Mouse (Mus musculus) right cerebral cortex, adult 18-20 months (tissue): ENCODE measurements at regions not wholly inside any gene's neighbourhood (a gene's known extent, or its start where the extent isn't known, plus 50 kb on each side); places are given as distances from the start of the nearest gene placed in this dataset.

ENCODE experiments used
- DNase-seq: peaks from one replicate; pipeline ENCODE4 v3.0.0; 2022; ENCODE audit warnings: mixed read lengths

- DNase-seq: no peak
These were observed 402.5 kb upstream of the Cdh4 start for GRCm38 (mm10) chr2:179039697-179040096.

DNA sequence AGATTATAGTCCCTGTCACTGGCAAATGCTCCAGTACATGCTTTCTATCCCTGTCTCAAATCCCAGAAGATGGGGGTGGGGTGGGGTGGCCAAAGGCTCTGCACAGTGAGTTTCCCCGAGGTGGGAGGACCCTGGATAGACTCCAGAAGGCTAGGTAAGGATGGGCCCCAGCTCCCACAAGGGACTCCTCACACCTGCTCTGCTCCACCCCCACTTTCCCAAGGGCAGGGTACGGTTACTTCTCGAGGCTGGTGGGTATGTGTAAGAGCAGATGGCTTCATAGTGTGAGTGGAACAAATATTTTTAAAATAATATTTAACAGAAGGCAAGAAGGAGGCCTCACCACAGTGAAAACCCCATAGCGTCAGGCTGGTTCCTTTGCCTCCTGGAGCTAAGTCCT, 398.6 kb upstream of the Cdh4 start:
- peak; percentile 13 for DNase-seq

DNA sequence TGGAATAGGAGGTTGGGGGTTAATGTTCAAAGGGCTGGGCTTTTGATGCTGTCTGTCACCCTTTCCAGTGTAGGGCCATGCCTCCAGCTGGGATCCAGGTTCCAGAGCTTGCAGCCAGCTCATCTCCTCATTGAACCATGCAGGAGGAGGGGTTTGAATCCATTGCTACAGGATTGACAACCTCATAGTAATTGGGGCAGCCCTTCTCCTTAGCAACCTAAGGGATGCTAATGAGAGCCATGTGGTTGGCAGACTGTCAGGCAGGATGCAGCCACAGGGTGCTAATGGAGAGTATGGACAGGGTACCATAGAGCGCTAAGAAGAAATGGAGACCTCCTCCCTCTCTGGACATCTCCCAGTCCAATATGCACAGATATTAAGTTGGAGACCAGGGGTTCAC, 396.9 kb upstream of the Cdh4 start:
- DNase-seq: no peak

- no peak for DNase-seq
These were observed 387.8 kb upstream of the Cdh4 start for GRCm38 (mm10) chr2:179054441-179054840.

- DNase-seq: no peak
These were observed 377.6 kb upstream of the Cdh4 start for GRCm38 (mm10) chr2:179064616-179065015.

DNA sequence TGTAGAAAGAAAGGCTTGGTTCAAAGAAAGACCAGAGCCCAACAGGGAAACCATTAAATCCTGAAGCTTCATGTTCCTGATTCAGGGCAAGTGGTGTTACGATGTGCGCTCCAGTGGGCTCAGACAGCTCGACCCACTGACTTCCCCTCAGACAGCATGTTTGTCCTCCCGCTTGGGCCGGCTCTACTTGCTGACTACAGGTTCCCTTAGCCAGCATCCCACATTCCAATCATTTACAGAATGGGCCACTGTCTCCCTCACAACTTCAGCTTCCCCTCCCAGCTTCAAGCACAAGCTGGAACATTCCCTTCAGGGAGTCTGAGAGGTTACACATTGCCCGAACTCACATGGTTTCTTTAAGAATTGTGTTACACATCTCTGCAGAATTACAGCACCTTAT, 372.7 kb upstream of the Cdh4 start:
- DNase-seq: no peak

DNA sequence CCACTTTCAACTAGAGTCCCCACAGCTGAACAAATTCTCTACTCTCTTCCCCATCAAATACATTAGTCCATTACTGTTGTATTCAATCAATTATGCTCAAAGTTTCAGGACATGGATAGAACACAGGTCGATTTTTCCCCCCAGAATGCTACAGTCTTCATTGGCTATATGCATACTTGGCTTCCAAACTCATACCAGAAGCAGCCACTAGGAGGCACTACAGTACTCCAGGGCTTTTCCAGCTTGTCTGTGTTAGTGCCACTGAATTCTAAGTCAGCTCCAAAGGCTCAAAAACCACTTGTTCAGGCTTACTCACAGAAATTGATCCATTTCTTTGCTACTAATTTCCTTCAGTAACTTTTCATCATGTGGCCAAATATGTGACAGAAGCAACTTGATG, 371.9 kb upstream of the Cdh4 start:
- no peak for DNase-seq

GRCm38 (mm10) chr2:179080462-179081274, 361.6 kb upstream of the Cdh4 start:
- no peak for DNase-seq

- DNase-seq: no peak
These were observed 355.3 kb upstream of the Cdh4 start for GRCm38 (mm10) chr2:179086915-179087314.

- no peak for DNase-seq
These were observed 350.8 kb upstream of the Cdh4 start for GRCm38 (mm10) chr2:179091480-179091879.

GRCm38 (mm10) chr2:179093996-179094395, 348.2 kb upstream of the Cdh4 start:
- no peak for DNase-seq

- no peak for DNase-seq
These were observed 346.2 kb upstream of the Cdh4 start for GRCm38 (mm10) chr2:179095981-179096380.

GRCm38 (mm10) chr2:179096861-179097260, 345.4 kb upstream of the Cdh4 start:
- no peak for DNase-seq

DNA sequence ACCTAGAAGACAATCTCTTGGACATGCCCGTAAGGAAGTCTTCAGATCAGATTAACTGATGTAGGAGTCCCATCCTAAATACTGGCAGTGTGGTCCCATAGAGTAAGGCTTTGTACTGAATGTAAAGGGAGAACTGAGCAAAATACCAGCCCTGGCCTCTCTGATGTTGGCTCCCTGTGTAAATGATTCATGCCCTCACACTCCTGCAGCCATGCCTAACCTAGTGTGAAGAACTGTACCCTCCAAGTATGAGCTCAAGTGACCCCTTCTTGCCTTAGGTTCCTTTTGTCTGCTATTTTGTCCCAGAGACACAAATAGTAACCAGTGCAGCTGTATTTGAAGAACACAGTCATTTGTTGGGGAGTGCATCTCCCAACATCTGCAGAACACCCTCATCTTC, 342.4 kb upstream of the Cdh4 start:
- no peak for DNase-seq

- DNase-seq: no peak
These were observed 339.1 kb upstream of the Cdh4 start for GRCm38 (mm10) chr2:179103114-179103513.

DNA sequence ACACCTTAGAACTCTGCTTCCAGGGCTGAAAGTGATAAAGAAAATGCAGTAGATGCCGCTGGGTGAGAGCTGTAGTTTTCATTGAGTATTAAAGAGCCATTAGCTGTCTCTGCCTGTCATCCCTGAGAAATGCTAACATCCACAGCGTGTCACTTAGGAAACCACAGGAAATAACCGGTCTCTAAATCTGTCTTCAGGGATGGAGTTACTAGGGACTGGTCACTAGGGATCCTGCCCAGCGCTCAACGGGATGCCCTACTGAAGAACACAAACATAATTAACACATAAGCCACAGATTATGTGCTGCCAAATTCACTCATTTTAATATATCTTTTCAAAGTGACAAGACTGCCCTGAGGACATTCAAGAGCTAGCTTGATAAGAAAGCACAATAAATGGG, 329.3 kb upstream of the Cdh4 start:
- no peak for DNase-seq

DNA sequence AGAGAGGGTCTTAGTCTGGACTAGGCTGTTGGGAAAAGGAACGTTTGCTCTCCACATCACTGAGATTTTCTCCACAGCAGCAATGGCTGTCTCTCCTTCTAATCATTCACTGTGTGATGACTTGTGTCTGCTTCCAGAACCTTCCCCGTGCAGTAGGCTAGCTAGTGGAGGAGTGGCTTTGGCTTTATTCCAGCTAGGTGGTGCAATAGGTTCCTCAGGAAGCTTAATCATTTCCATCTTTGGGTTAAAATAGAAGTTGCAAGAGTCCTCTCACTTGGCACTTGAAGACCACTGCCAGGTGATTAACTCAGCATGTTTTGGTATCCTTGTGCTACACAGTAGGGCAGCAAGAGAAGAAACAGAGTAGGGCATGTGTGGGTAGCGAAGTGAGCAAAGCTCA, 314.2 kb upstream of the Cdh4 start:
- DNase-seq: no peak

DNA sequence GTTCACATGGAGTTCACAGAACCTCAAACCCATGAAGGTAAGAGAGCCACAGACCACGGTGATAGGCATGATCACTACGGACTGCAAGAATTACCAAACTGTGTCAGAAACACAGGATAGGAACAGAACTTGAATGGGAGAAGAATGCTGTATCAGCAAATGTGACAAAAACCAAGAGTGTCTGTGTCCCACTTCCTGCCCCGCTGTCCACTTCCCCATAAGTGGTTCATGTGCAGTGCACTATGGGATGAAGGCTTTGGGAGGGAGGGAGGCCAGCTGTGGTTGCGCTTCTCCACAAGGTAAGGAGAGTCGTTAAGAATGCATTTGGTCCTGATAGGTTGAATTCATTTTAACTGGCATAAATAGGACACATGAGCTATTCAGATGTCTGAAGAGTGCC, 313.8 kb upstream of the Cdh4 start:
- DNase-seq: no peak

GRCm38 (mm10) chr2:179131004-179131403, 311.2 kb upstream of the Cdh4 start:
- DNase-seq: peak; percentile 40

DNA sequence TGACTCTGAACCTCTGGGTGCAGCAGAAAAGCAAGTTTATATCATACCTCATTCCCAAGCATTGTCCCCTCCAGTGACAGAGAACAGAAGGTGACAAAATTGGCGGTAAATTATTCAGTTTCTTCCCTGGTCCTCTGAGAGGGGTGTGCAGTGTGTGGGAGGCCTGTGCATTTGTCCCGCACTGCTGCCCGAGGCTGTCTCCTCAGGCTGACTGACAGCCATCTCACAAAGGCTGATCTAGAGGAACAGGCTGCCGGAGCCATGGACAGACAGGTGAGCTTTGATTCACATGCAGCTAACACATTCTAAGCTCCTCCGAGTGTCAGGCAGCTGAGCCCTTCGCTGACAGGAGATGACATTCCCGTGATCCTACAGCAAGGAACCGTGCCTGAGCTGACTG, 299.9 kb upstream of the Cdh4 start:
- no peak for DNase-seq

- DNase-seq: no peak
These were observed 296.5 kb upstream of the Cdh4 start for GRCm38 (mm10) chr2:179145726-179146125.

GRCm38 (mm10) chr2:179146274-179146673, 296.0 kb upstream of the Cdh4 start:
- DNase-seq: no peak

- DNase-seq: no peak
These were observed 294.0 kb upstream of the Cdh4 start for GRCm38 (mm10) chr2:179148194-179148593.

GRCm38 (mm10) chr2:179148667-179149066, 293.6 kb upstream of the Cdh4 start:
- no peak for DNase-seq

DNA sequence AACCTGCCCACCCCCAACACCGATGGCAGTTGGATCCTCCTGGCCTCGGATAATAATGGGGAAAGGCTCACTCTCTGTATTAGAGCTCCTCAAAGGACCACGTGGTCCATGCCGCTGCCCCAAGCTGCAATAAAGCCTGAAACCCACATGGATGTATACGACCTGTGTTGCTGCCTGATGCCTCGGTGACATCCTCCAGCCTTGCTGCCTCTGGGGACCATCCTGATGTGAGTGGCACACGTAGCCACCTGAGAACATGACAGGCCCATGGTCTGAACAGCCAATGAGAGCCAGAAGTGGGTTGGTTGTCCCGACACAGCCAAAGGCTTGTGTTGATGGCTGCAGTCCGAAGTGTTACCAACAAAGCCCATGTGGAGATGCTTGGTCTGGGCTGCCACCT, 283.4 kb upstream of the Cdh4 start:
- DNase-seq: no peak
